ENCODE assay signal across 32 mouse cellular contexts in the genomic region with DNA sequence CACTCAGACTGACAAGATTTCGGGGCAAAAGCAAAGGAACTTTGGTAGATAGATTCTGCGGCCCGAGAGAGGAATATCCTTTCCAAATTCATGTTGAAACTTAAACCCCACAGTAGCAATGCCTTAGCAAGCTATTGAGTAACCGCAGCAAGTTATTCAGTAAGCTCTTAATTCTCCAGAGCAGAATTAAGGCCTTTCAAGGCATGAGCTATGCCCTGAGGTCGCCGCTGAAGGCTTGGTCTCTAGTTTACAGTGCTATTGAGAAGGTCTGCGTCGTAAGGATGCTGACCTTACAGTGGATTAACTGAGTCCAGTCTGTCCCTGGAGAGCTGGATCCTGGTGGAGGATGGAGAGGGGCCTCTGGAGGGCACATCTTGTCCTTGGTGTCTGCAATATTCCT. TPM values are rescaled to one million over a fixed set of nuclear protein-coding genes. Genes with fewer than 3 reads are reported as not detected.
DNase-seq lines count a peak whose midpoint lies in the region; ATAC-seq lines count a peak whose summit lies in the region.
"Had no signal": no experiment of that assay in that cellular context is flagged by ENCODE, and none has a peak within 500 bp of the region (broad histone marks: within the 10 kb centered on the region; RNA-seq: fewer than 3 reads in every experiment).

No protein-coding gene starts in this region.

- DNase-seq in embryonic facial prominence, embryonic 14.5 days (ENCODE audit: low spot score): peak; percentile 10
- no peak for DNase-seq in embryonic facial prominence, embryonic 10.5 days (ENCODE audit: low spot score)
- DNase-seq in midbrain, embryonic 11.5 days (ENCODE audit: low spot score, missing footprints): peak; percentile 73
- DNase-seq in kidney, postnatal 25 days: peak; percentile 50 to 69
- no peak for DNase-seq in cerebellum, postnatal 4 days (ENCODE audit: low spot score in 2 of 2)
- DNase-seq in left cerebral cortex, adult 9 months (ENCODE audit: low spot score in 2 of 2): no peak
- DNase-seq: adrenal gland, postnatal 10 days; cerebellum, adult 11 months; cerebellum, adult 9-10 months; cerebellum, postnatal 36 days; embryo, embryonic 11 days; gastrocnemius, postnatal 10 days; heart, postnatal 36 days; liver, postnatal 0 days; lung, postnatal 4 days; midbrain, embryonic 14.5 days; right cerebral cortex, postnatal 25 days; thymus, postnatal 25 days had no signal

- no peak overlapping the region for H3K4me3 ChIP-seq in embryonic facial prominence, embryonic 14.5 days (ENCODE audit: low read depth, low read length)
- H3K4me3 ChIP-seq in embryonic facial prominence, embryonic 10.5 days: no peak overlapping the region
- H3K4me3 ChIP-seq in midbrain, embryonic 11.5 days (ENCODE audit: low read depth, low read length): no peak overlapping the region
- no peak overlapping the region for H3K4me3 ChIP-seq in midbrain, embryonic 15.5 days
- H3K4me3 ChIP-seq: embryonic facial prominence, embryonic 13.5 days; erythroblast, embryonic 14.5 days; forebrain, embryonic 13.5 days; hindbrain, embryonic 12.5 days; intestine, embryonic 15.5 days; layer of hippocampus, adult 2 months; left cerebral cortex, adult 2 months; liver, embryonic 12.5 days; stomach, embryonic 15.5 days had no signal

- H3K27me3 ChIP-seq in embryonic facial prominence, embryonic 14.5 days (replicated peaks; ENCODE audit: control insufficient read depth, insufficient read depth, low read length): no peaks in the 10 kb centered on the region
- no peaks in the 10 kb centered on the region for H3K27me3 ChIP-seq in embryonic facial prominence, embryonic 10.5 days (replicated peaks; ENCODE audit: low read depth, poor library complexity, severe bottlenecking)
- no peaks in the 10 kb centered on the region for H3K27me3 ChIP-seq in midbrain, embryonic 11.5 days (ENCODE audit: control insufficient read depth, insufficient read depth, low read length)
- H3K27me3 ChIP-seq in midbrain, embryonic 15.5 days (replicated peaks): no peaks in the 10 kb centered on the region
- H3K27me3 ChIP-seq: embryonic facial prominence, embryonic 13.5 days; forebrain, embryonic 13.5 days; hindbrain, embryonic 12.5 days; intestine, embryonic 15.5 days; stomach, embryonic 15.5 days had no signal

- H3K9ac ChIP-seq in embryonic facial prominence, embryonic 14.5 days (ENCODE audit: low read depth, low read length): no peak overlapping the region
- H3K9ac ChIP-seq in midbrain, embryonic 11.5 days (ENCODE audit: low read length): no peak overlapping the region
- H3K9ac ChIP-seq in midbrain, embryonic 15.5 days: no peak overlapping the region
- H3K9ac ChIP-seq: embryonic facial prominence, embryonic 13.5 days; forebrain, embryonic 13.5 days; hindbrain, embryonic 12.5 days; intestine, embryonic 15.5 days; liver, embryonic 12.5 days; liver, postnatal 0 days; stomach, embryonic 15.5 days had no signal

- H3K4me2 ChIP-seq in embryonic facial prominence, embryonic 14.5 days (ENCODE audit: low read depth, low read length): no peak overlapping the region
- no peak overlapping the region for H3K4me2 ChIP-seq in midbrain, embryonic 11.5 days
- H3K4me2 ChIP-seq in midbrain, embryonic 15.5 days: no peak overlapping the region
- H3K4me2 ChIP-seq: embryonic facial prominence, embryonic 13.5 days; forebrain, embryonic 13.5 days; heart, embryonic 11.5 days; hindbrain, embryonic 12.5 days; intestine, embryonic 15.5 days; liver, embryonic 12.5 days; stomach, embryonic 15.5 days had no signal

- no peaks in the 10 kb centered on the region for H3K4me1 ChIP-seq in embryonic facial prominence, embryonic 14.5 days (ENCODE audit: control insufficient read depth, insufficient read depth, low read length)
- H3K4me1 ChIP-seq in embryonic facial prominence, embryonic 10.5 days: 0 out of 2 replicates have a peak, but pooled peaks cover 3% of the 10 kb centered on the region
- no peaks in the 10 kb centered on the region; the same call in 1 of the 2 replicates for H3K4me1 ChIP-seq in midbrain, embryonic 11.5 days (ENCODE audit: control insufficient read depth, insufficient read depth, low read length)
- H3K4me1 ChIP-seq in midbrain, embryonic 15.5 days: no peaks in the 10 kb centered on the region
- H3K4me1 ChIP-seq: forebrain, embryonic 13.5 days; hindbrain, embryonic 12.5 days; intestine, embryonic 15.5 days; stomach, embryonic 15.5 days had no signal

- H3K36me3 ChIP-seq in embryonic facial prominence, embryonic 14.5 days (ENCODE audit: control insufficient read depth, insufficient read depth, low read length): no peaks in the 10 kb centered on the region
- no peaks in the 10 kb centered on the region for H3K36me3 ChIP-seq in embryonic facial prominence, embryonic 10.5 days (replicated peaks)
- no peaks in the 10 kb centered on the region for H3K36me3 ChIP-seq in midbrain, embryonic 11.5 days (ENCODE audit: control insufficient read depth, insufficient read depth, low read length)
- no peaks in the 10 kb centered on the region for H3K36me3 ChIP-seq in midbrain, embryonic 15.5 days (replicated peaks)
- H3K36me3 ChIP-seq: embryonic facial prominence, embryonic 13.5 days; hindbrain, embryonic 12.5 days; intestine, embryonic 15.5 days; liver, embryonic 12.5 days; stomach, embryonic 15.5 days had no signal

- 74% methylated on average over 8 of the region's 8 CpGs for WGBS in embryonic facial prominence, embryonic 14.5 days
- 82% methylated on average over 8 of the region's 8 CpGs for WGBS in embryonic facial prominence, embryonic 10.5 days
- WGBS in midbrain, embryonic 11.5 days: 91% methylated on average over 8 of the region's 8 CpGs
- 84% methylated on average over 8 of the region's 8 CpGs for WGBS in midbrain, embryonic 15.5 days

- H3K27ac ChIP-seq in embryonic facial prominence, embryonic 14.5 days (replicated peaks; ENCODE audit: low read depth, low read length): no peak overlapping the region
- no peak overlapping the region for H3K27ac ChIP-seq in embryonic facial prominence, embryonic 10.5 days (replicated peaks)
- H3K27ac ChIP-seq in midbrain, embryonic 11.5 days (ENCODE audit: low read depth, low read length): no peak overlapping the region
- H3K27ac ChIP-seq in midbrain, embryonic 15.5 days: no peak overlapping the region
- H3K27ac ChIP-seq: embryonic facial prominence, embryonic 13.5 days; forebrain, embryonic 13.5 days; hindbrain, embryonic 12.5 days; hindbrain, postnatal 0 days; intestine, embryonic 15.5 days; layer of hippocampus, adult 2 months; left cerebral cortex, adult 2 months; liver, embryonic 12.5 days; stomach, embryonic 15.5 days had no signal

- H3K9me3 ChIP-seq in embryonic facial prominence, embryonic 14.5 days (ENCODE audit: control insufficient read depth, low read length): peaks cover 3% of the 10 kb centered on the region; the same call in 1 of the 2 replicates
- no peaks in the 10 kb centered on the region for H3K9me3 ChIP-seq in embryonic facial prominence, embryonic 10.5 days
- no peaks in the 10 kb centered on the region for H3K9me3 ChIP-seq in midbrain, embryonic 11.5 days (ENCODE audit: control insufficient read depth, low read length)
- no peaks in the 10 kb centered on the region for H3K9me3 ChIP-seq in midbrain, embryonic 15.5 days
- H3K9me3 ChIP-seq: embryonic facial prominence, embryonic 13.5 days; forebrain, embryonic 13.5 days; G1E; intestine, embryonic 15.5 days; liver, embryonic 12.5 days; stomach, embryonic 15.5 days had no signal

- ATAC-seq in embryonic facial prominence, embryonic 14.5 days (ENCODE audit: low read depth): no peak
- no peak for ATAC-seq in midbrain, embryonic 11.5 days (ENCODE audit: low FRiP score)
- no peak for ATAC-seq in midbrain, embryonic 15.5 days (replicated peaks)
- ATAC-seq in megakaryocyte, adult 5-6 weeks (ENCODE audit: poor library complexity, severe bottlenecking): no peak
- ATAC-seq: forebrain, embryonic 13.5 days; hindbrain, postnatal 0 days; intestine, embryonic 15.5 days; liver, embryonic 12.5 days; liver, postnatal 0 days had no signal

RNA-seq across cellular contexts. Expression of a gene that starts 12.5 kb away (rescaled TPM):
- 4.9 and 6.3 TPM in 2 replicates for polyA plus RNA-seq in embryonic facial prominence, embryonic 14.5 days (2014; fragmentation: Nextera tagmentation; extraction: Ambion mirVana)
- polyA plus RNA-seq in embryonic facial prominence, embryonic 10.5 days (2016; fragmentation: Nextera tagmentation; extraction: Ambion mirVana): 3.2 and 3.4 TPM in 2 replicates
- 1.7 and 2.3 TPM in 2 replicates for polyA plus RNA-seq in midbrain, embryonic 11.5 days (2014; fragmentation: Nextera tagmentation; extraction: Ambion mirVana)
- polyA plus RNA-seq in midbrain, embryonic 15.5 days (2015; fragmentation: Nextera tagmentation; extraction: Ambion mirVana): 1.8 and 1.9 TPM in 2 replicates
- total RNA-seq in megakaryocyte, adult 5-6 weeks (2015): 27.9 and 35.5 TPM in 2 replicates
- total RNA-seq in megakaryocyte, adult 5-6 weeks (2017): 74.4 TPM in 2 replicates
- polyA plus RNA-seq: erythroblast, embryonic 14.5 days had no signal

Comparison
In these comparisons a context has a peak if more than half of its experiments do, and no peak if none do; other contexts are left out.
1. DNase-seq: peak in embryonic facial prominence, embryonic 14.5 days (single experiment), midbrain, embryonic 11.5 days (single experiment) and kidney, postnatal 25 days (2 of 2); none in embryonic facial prominence, embryonic 10.5 days (single experiment), cerebellum, postnatal 4 days (0 of 2) and left cerebral cortex, adult 9 months (0 of 2).